Mouse (Mus musculus): Measurements from ENCODE around the gene Ckm.

Ckm gene

DNA sequence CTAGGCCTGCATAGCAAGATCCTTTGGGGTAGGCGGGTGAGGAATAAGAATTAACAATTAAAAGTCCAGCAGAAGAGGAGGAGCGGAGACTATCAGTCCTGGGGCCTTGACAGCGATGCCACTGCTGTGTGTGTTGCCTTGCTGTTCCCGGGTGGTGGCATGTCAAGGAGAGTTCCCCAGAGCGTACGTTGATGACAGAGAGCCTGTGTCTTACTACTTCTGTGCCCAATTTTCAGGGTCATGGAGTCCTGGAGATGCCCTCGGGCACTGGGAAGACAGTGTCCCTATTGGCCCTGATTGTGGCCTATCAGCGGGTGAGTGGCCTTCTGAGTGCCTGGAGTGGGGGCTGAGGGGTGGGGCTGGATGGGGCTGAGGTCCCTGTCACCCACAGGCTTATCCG, 20.9 kb upstream of the Ckm start:
- peak; percentile 68 to 69 for DNase-seq (ENCODE audit: inconsistent age in 2 of 2, low spot score in 1 of 2)

- DNase-seq (ENCODE audit: inconsistent age in 2 of 2, low spot score in 1 of 2), result no peak
Measured at GRCm38 (mm10) chr7:19388699-19389413, 15.7 kb upstream of the Ckm start.

DNA sequence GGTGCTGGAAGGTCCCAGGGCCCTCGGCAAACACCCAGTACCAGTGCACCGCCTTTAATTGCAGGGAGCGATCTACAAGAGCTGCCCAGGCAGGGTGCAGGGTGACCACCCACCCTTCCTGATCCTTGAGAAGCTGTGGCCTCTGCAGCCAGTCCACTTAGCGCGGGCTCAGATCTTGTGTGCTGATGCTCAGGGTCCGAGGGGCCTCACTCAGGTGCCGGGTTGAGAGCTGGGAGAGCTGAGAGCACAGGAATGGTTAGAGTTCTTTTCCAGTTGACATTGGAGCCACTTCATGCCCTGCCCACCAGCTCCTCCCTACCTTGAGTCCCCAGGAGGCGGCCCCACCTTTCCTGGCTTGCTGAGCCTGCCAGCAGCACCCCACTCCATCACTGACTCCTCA, 10.1 kb upstream of the Ckm start:
- DNase-seq (ENCODE audit: inconsistent age in 2 of 2, low spot score in 1 of 2), result no peak

DNA sequence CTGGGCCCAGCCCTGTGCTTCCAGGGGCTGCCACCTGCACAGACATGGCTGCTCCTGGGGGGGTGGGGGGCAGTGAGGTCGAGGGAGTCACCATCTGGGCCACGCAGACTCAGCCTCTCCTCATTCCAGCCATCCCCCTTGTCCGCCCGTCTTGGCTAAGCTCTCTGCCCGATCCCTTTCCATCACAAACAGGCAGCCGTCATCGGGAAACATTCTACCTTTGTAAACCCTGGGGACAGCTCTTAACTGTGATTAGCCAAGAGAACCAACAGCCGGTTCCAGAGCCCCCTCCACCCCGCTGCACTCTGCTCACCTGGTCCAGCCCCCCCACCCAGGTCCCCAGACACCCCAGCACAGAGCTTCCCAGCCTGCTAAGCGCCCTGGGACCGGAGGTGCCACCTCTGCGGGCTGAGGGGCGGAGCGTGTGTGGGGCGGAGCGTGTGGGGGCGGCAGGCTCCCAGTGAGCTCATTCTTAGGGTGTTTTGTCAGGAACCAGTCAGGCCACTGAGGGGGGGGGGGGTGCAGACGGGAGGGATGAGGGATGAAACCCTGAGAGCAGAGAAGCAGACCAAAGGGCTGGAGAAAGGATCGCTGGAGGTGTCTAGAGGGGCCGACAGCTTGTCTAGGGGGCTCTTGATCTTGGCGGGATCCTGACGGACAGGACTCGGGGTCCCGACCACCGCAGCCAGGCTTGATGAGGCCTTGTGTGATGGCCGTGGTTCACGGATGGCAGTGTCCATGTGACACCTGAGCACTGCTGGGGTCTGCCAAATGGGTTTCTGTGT, 4.9 kb upstream of the Ckm start:
- peak; percentile 83 for DNase-seq (ENCODE audit: inconsistent age in 2 of 2, low spot score in 1 of 2)

DNA sequence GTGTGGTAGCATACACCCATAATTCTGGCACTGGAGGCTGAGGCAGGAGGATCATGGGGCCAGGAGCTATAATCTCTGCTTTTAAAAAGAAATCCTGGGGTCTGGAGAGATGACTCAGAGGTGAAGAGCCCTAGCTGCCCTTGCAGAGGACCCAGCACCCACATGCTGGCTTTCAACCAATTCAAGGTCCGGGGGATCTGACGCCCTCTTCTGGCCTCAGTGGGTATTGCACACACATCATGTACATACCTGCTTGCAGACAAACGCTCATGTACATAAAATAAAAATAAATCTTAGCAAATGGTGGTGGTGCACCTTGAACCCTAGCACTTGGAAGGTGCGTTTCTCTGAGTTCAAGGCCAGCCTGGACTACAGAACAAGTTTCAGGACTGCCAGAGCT, 3.6 kb upstream of the Ckm start:
- DNase-seq (ENCODE audit: inconsistent age in 2 of 2, low spot score in 1 of 2), result no peak

DNA sequence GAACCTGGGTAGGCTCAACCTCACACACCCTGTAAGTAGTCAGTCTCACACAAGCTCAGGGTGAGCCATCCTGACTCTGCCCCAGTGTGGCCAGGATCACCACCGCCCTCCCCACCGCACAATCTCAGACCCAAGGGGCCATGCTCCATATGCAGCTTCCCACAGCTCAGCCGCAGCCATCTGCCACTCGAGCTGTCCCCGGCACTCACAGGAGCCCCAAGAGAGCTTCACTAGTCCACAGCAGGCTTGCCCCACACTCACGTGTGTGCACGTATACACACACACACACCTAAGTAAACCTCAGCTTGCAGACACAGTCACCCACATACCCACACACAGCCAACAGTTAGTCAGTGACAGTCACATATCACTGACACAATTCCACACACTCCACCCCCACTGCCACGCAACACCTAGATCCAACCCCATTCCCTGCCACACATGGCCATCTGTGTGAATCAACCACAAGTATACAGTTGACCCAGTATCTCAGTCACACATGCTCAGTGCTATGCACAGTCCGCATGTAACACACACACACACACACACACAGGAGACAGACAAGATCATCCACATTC, 2.0 kb upstream of the Ckm start:
- no peak for DNase-seq (ENCODE audit: inconsistent age in 2 of 2, low spot score in 1 of 2)

GRCm38 (mm10) chr7:19403731-19404296, 762 bp upstream of the Ckm start, which contains the start of gene Klc3:
Klc3 (minus strand) TSS chr7:19404104.
- peak; percentile 62 to 76 for DNase-seq (ENCODE audit: inconsistent age in 2 of 2, low spot score in 1 of 2)

DNA sequence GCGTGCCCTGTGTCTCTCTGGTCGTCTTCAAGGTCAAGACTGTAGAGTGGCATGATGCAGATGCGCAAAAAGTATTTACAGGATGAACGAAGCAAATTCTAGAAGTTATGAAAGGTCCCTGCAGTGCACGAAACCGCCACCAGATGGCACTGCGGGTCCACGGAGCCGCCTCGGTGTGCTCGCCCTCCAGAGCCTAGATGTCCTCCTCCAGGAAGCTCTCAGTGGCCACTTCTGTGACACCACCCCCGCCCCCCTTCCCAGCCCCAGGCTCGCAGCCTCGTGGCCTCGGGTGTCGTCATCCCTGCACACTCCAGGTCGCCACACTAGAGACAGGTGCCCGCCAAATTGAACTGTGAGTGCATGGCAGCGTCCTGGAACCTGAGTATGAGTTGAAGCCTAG, 841 bp downstream of the Ckm start:
- DNase-seq (ENCODE audit: inconsistent age in 2 of 2, low spot score in 1 of 2), result peak; percentile 76 to 95

- no peak for DNase-seq (ENCODE audit: inconsistent age in 2 of 2, low spot score in 1 of 2)
Measured at GRCm38 (mm10) chr7:19409753-19410152, 5.2 kb downstream of the Ckm start.

GRCm38 (mm10) chr7:19410766-19411344, 6.3 kb downstream of the Ckm start:
- DNase-seq (ENCODE audit: inconsistent age in 2 of 2, low spot score in 1 of 2), result peak; percentile 75 to 87

- peak in 1 of 2 experiments; percentile 37 for DNase-seq (ENCODE audit: inconsistent age in 2 of 2, low spot score in 1 of 2)
Measured at GRCm38 (mm10) chr7:19411783-19412182, 7.2 kb downstream of the Ckm start.

- DNase-seq (ENCODE audit: inconsistent age in 2 of 2, low spot score in 1 of 2), result no peak
Measured at GRCm38 (mm10) chr7:19413525-19413924, 8.9 kb downstream of the Ckm start.

DNA sequence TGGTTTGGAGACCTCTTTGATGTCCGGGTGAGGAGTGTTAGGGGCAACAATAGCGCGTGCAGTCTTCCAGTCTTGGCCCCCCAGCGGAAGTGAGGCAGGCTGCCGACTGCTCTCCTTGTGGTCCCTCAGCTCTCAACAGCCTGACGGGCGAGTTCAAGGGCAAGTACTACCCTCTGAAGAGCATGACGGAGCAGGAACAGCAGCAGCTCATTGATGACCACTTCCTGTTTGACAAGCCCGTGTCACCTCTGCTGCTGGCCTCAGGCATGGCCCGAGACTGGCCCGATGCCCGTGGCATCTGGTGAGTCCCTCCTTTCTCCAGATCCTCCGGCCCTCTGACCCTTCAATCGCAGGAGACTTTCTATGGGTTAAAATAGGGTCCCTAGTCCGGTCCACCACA, 12.0 kb downstream of the Ckm start:
- DNase-seq (ENCODE audit: inconsistent age in 2 of 2, low spot score in 1 of 2), result no peak

GRCm38 (mm10) chr7:19420121-19420520, 15.5 kb downstream of the Ckm start:
- DNase-seq (ENCODE audit: inconsistent age in 2 of 2, low spot score in 1 of 2), result no peak

DNA sequence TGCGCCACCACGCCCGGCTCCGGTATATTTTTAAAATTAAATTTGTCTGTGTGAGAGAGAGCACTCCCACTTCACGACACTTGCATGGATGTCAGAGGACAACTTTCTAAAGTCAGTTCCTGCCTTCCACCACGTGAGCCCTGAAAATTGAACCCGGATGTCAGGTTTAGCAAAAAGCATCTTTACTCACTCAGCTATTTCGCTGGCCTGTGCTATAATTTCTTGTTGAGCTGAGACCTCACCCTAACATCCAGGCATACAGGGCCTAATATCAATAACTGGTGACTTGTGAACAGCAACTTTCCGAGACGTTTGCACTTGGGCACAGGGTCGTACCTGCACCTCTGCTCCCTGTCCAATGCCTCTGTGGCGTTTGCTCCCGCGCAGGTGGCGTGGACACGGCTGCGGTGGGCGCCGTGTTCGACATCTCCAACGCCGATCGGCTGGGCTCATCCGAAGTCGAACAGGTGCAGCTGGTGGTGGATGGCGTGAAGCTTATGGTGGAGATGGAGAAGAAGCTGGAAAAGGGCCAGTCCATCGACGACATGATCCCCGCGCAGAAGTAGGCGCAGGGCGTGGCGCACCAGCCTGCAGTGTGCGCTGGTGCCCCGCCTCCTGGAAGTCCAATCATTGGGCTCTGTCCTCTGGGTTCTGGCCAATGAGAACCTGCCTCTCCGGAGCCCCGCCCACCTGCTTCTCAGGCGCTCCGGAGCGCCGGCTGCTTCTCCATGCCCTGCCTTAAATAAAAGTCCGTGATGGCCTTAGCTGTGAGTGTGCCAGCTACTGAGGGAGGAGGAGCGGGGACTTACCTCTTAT, 16.5 kb downstream of the Ckm start:
- DNase-seq (ENCODE audit: inconsistent age in 2 of 2, low spot score in 1 of 2), result peak; percentile 92 to 95

DNA sequence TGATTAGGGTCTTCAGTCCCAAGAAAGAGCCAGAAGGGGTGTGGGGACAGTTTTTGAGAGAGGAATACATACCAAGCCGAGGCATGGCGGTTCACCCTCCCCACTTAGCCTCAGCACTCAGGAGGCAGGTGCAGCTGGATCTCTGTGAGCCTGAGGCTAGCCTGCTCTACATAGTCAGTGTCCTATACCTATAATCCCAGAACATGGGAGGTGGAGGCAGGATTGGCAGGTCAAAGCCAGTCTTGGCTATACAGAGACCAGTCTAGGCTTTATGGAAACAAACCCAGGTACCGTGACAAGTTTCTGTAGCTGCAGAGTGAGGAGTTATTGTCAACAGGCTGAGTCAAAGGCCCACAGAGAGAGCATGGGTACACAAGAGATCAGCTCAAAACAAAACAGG, 18.5 kb downstream of the Ckm start:
- no peak for DNase-seq (ENCODE audit: inconsistent age in 2 of 2, low spot score in 1 of 2)

DNA sequence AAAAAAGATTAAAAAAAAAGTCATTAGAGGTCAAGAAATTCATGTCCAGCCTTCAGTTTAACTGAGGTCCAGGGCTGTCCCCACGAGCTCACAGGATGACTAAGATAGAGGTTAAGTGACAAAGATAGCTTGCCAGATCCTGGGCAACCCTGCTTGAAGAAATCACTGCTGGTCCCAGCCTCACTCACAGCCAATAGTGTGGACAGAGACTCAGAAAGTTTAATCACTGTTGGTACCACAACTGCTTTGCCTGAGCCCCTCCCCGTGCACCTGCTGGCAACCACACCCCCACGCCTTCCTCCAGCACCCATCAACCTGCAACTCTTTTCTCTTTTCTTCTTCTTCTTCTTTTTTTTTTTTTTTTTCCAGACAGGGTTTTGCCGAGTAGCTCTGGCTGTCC, 19.5 kb downstream of the Ckm start:
- no peak for DNase-seq (ENCODE audit: inconsistent age in 2 of 2, low spot score in 1 of 2)

- no peak for DNase-seq (ENCODE audit: inconsistent age in 2 of 2, low spot score in 1 of 2)
Measured at GRCm38 (mm10) chr7:19426349-19426748, 21.8 kb downstream of the Ckm start.

- DNase-seq (ENCODE audit: inconsistent age in 2 of 2, low spot score in 1 of 2), result no peak
Measured at GRCm38 (mm10) chr7:19426888-19427287, 22.3 kb downstream of the Ckm start.

DNA sequence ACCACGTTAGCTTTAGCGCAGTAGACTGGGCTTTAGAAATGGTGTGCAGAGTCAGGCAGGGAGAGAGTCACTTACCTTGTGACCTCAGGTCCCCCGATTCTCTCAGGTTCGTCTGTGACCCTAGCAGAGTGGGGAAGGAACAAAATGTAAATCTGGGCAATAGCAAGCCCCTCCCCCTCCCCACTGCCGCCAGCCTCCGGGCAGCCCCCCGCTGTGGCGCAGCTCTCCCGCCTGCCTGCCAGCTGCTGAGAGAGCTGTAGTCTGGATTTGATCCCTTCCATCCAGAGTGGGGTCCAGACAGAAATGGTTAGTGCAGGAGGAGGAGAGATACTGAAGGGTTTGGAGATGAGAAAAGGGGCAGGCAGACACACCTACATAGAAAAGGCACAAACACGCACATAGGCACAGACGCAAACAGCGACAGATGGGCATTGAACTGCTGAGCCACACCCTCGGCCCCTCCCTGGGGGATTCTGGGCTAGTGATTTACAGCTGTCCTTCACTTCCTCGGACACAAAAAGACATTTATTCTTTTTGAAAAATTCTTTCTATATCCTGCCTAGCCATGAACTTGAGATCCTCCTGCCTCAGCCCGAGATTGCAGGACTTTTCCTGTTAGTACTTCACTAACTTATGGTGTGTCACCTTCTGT, 23.5 kb downstream of the Ckm start:
- DNase-seq (ENCODE audit: inconsistent age in 2 of 2, low spot score in 1 of 2), result no peak

All from adrenal gland, adult (tissue).